Mouse (Mus musculus) stomach, postnatal 0 days (tissue): Measurements from ENCODE around the gene Tbrg1.

Source experiments
- CTCF ChIP-seq: IDR thresholded peaks from 2 replicates; pipeline ENCODE4 v1.5.1; 2016; ENCODE audit warnings: antibody characterized with exemption, low read depth, mild to moderate bottlenecking, moderate library complexity
- EP300 ChIP-seq: optimal IDR thresholded peaks from 2 replicates; pipeline ENCODE3; 2016; ENCODE audit warnings: antibody characterized with exemption

DNA sequence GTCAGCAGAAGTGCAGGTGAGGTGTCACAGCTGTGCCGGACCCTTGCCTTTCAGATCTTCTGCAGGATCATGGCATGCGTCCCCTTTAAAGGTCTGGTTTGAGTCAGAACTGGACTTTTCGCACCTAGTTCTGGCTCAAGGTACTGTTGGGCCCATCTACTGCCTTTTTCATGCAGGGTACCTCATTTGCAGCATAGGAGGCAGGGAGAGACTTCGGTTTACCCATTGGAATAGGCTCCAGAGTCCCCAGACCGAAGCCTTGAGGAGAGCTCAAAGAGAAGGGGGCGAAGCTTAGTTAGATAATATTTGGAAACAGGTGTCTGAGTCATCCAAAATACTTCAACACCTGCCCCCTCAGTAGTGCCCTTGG, 43.2 kb downstream of the Tbrg1 start:
- TF ChIP-seq CTCF (no peak), EP300 (no peak)
